Mouse (Mus musculus) retina, embryonic 14.5 days (tissue): ENCODE results near the gene Ccl9.
A peak's percentile ranks its signal among the peaks of the same experiment; 100 is the strongest.
"Not testable (repeated sequence)": the region's sequence is repeated elsewhere in the genome, so short reads cannot be mapped to it uniquely, and the experiment has no call there.

Experiments
- DNase-seq: peaks from one replicate; pipeline ENCODE4 v3.0.0-alpha.2; 2015; ENCODE audit warnings: low spot score

Ccl9 gene

DNA sequence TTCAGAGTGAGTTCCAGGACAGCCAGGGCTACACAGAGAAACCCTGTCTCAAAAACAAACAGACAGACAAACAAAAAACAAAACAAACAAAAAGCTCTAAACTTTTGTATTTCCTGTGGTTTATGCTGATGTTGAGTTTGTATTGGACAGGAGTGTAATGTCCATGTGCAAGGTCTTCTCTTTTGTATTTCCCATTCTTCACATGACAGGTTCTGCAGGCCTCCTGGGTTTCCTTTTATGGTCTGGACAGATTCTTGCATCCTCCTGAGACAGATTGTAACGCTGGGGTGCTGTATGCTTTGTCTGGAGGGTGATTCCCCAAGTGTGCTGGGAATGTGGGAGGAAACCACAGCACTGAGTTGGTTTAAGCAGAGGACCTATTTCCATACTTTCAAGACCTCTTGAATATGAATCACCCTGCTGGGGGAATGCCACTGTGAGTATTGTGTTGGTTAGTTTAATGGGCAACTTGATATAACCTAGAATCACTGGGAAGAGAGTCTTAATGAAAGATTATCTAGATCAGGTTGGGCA is 2.3 kb upstream of the Ccl9 start:
- DNase-seq = no peak

GRCm38 (mm10) chr11:83578999-83579398 is 563 bp upstream of the Ccl9 start:
- no peak for DNase-seq

GRCm38 (mm10) chr11:83576927-83577555 is 1.4 kb downstream of the Ccl9 start:
- no peak for DNase-seq

DNA sequence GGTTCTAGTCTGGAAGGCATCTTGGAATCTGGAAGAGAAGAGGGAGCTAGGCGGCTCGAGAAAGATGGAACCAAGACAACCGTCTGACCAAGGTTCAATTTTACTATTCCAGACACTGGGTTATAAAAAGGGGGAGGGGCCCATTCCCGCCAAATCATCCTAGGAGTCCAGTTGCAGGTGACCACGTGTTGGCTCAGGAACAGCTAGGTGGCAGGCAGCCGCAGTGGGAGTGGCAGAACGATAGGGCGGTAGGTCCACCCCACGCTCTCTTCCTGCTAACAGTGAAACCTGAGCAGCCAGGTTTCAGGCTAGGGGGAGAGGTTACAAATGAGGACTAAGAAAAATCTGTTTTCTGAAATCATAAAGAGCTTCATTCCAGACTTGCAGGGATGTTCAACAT is 5.6 kb downstream of the Ccl9 start:
- no peak for DNase-seq

DNA sequence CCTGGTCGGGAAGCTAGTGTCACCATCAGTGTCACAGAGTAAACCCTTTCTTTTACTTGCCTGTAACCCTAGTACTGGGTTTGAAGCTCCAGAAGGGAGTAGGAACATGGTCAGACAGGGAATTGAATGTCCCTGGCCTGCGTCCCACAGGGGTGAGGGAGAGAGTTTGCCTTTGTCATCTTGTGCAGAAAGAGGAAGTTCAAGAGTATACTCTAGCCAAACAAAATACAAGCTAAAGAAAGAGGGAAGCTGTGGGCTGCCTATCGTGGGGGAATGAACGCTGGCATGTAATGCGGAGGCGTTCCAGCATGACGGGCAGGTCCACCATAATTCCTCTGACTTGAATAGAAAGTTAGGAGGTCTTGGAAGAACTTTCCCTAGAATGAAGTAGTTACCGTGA is 6.2 kb downstream of the Ccl9 start:
- DNase-seq = no peak

- DNase-seq = no peak
These were observed 8.2 kb downstream of the Ccl9 start for GRCm38 (mm10) chr11:83570189-83570588.

GRCm38 (mm10) chr11:83569249-83569648 is 9.2 kb downstream of the Ccl9 start:
- no peak for DNase-seq

GRCm38 (mm10) chr11:83568786-83569185 is 9.7 kb downstream of the Ccl9 start:
- no peak for DNase-seq

- no peak for DNase-seq
These were observed 10.4 kb downstream of the Ccl9 start for GRCm38 (mm10) chr11:83568061-83568460.

DNA sequence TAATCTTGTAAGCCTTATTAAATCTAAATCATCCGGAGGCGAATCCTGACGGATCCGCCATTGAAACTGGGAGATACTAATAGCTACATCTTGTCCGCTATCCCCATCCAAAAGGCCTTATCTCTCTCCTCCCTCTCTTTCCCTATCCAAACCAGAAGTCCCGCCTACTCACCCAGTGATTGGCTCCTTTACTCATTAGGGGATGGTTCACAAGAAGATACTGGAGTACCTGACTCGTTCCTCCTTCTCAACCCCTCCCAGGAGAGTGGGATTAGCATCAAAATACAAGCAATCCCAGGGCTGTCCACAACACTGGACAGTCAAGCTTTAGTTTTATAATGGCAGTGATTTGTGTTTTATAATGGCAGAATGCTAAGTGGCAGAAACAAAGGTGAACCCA is 11.1 kb downstream of the Ccl9 start:
- DNase-seq = no peak

- DNase-seq = no peak
These were observed 11.8 kb downstream of the Ccl9 start for GRCm38 (mm10) chr11:83566617-83567016.

DNA sequence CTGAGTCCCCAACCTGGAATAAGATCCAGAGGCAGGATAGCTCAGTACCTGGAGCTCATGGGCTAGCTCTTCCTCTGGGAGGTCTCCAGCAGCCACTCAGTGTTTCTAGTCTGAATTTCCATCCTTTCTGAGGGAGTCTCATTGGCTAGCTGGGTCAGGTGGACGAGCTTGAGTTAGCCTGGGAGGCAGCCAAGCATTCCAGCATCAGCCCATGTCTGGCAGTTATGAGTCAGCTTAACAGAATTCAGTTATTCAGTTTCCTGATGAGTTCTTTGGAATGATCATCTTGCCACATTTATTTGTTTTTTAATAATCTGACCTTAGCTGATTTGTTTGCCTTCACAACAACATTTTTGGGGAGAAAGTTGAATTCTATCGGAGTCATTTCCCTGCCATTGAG is 14.7 kb downstream of the Ccl9 start:
- no peak for DNase-seq

- DNase-seq = no peak
These were observed 16.0 kb downstream of the Ccl9 start for GRCm38 (mm10) chr11:83562311-83562887.

DNA sequence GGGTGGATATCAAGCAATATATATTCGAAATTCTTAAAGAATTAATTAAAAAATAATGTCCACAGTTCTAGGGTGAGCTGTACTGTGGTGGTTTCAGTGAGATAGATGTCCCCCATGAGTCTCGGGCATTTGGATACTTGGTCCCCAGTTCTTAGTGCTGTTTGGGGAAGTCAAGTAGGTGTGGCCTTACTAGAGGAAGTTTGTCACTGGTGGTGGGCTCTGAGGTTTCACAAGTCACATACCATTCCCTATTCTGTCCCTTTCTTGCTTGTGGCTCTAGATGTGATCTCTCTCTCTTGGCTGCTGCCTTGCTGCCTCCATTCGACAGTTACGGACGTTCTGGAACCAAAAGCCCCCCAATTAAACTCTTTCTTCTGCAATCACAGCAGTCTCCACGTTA is 18.0 kb downstream of the Ccl9 start:
- no peak for DNase-seq

DNA sequence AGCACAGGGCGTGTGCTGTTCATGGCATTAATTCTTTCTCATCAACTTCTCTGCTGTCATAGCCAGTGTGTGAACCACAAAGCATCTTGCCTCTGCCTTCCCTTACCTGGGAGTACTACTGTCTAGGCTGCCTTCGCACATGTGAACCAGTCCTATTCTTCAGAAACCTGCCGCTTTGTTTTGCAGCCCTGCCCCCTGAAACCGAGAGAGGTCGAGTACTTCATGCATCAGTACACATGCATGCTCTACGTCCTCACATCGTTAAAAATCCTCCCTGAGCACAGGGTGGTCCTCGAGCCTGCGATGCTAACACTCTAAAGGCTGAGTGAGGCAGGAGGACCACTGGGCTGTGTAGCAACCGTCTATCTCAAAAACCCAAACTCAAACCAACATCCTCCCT is 21.4 kb downstream of the Ccl9 start:
- peak; percentile 2 for DNase-seq

- peak; percentile 91 for DNase-seq
These were observed 22.2 kb downstream of the Ccl9 start for GRCm38 (mm10) chr11:83556085-83556781.

GRCm38 (mm10) chr11:83551668-83552067 is 26.8 kb downstream of the Ccl9 start:
- no peak for DNase-seq

DNA sequence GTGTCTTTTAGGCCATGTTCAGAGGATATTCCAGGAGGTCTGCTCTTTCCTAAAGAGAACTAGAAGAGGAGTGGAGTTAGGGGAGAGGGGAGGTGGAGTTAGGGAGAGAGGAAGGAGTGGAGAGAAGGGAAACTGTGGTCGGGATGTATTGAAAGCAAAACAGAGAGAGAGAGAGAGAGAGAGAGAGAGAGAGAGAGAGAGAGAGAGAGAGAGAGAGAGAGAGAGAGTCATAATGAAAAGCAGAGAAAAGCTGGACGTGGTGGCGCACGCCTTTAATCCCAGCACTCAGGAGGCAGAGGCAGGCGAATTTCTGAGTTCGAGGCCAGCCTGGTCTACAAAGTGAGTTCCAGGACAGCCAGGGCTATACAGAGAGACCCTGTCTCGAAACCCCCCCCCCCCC is 27.4 kb downstream of the Ccl9 start:
- DNase-seq = not testable (repeated sequence)

DNA sequence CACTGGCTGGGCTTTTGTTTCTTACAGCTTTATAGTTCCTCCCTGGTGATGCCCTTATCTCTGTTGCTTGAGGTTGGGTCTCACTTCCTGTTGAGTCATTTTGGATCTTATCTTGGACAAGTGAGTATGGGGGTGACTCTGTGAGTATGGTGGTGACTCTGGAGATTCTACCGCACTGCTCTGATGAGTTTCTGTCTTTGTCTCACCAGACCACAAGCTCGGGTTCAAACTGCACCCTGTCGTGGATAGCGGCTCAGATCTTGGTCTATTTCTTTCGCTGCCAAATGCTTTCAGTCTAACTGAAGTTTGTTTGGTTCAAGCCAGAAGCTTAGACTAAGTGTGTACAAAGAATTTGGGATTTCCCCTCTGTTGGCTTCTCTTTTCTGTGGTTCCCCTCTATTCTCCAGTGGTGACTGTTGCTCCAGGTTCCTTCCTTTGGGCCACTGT is 28.2 kb downstream of the Ccl9 start:
- DNase-seq = no peak

- no peak for DNase-seq
These were observed 34.2 kb downstream of the Ccl9 start for GRCm38 (mm10) chr11:83544214-83544613.

GRCm38 (mm10) chr11:83541415-83541814 is 37.0 kb downstream of the Ccl9 start:
- DNase-seq = no peak

GRCm38 (mm10) chr11:83540931-83541330 is 37.5 kb downstream of the Ccl9 start:
- DNase-seq = no peak

DNA sequence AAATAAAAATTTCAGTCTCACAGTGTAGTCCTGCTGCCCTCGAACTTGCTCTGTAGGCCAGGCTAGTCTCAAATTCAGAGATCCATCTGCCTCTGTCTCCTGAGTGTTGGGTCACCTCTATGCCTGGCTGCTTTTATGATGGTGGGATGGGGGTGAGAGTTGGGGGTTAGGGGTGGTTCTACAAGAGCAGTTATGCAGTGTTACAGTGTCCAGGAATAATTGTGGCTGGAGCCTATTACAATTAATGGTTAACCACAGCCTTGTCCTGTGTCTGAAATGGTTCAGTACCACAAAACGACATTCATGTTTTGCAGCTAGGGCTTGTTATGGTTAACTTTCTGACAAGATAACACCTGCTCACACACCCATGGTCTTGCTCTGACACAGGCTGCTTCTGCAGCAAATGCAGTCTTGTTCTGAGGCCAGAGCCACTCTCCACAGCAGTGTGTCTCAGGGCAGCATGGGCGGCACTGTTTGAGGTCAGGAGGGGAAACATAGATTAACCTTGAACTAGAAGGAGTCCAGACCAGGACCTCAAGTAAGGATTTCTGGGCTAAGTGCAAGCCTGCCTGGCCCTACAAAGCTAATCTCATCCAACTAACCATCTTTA is 39.6 kb downstream of the Ccl9 start:
- no peak for DNase-seq
